Mouse (Mus musculus) right cerebral cortex, postnatal 10 days (tissue): ENCODE measurements at regions not wholly inside any gene's neighbourhood (a gene's known extent, or its start where the extent isn't known, plus 50 kb on each side); places are given as distances from the start of the nearest gene placed in this dataset.

Experiments used
- DNase-seq, 2 experiments: peaks; one replicate each; pipeline ENCODE4 v3.0.0; 2021; ENCODE audit warnings: low spot score in 2 of 2

DNA sequence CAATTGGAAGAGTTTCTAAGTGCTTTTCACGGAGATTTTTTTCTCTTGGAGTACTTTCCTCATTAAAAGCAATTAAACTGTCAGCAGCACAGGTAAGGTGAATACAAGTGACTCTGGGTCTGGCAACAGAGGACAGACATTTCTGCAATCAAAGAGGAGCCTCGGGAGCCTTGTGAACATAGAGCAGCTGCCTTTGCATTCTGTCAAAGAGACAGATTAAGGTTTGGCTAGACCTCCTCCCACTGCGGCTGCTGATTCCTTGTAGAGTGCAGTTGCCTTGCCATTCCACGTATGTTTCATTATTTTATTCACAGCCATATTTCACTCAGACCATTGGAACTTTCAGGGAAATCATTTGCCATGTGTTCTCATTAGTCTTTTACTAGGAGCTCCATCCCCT lies 563.0 kb upstream of the Gnpda2 start:
- peak; percentile 18 to 23 for DNase-seq
